ENCODE assay signal across 12 mouse cellular contexts in the genomic region with DNA sequence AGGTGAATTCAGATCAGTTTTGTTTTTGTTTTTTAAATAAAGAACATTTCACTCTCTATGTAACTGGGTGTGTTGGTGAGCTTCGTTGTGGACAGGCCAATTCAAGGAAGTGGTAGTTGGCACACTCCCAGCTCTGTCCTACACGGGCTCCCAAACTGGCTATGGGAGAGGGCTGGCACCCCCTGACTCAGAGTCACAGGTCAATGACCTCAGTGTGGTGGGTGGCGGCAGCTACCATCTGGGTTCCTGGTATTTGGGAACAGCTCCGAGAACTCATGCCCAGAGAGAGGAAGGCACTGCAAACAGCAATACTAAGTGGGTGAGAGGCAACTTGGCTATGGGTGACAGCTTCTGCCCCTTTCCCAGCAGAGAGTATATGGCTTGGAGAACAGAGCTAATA. TPM values are rescaled to one million over a fixed set of nuclear protein-coding genes. Genes with fewer than 3 reads are reported as not detected.
DNase-seq lines count a peak whose midpoint lies in the region; ATAC-seq and TF ChIP-seq lines count a peak whose summit lies in the region.
"Had no signal": no experiment of that assay in that cellular context is flagged by ENCODE, and none has a peak within 500 bp of the region (broad histone marks: within the 10 kb centered on the region; RNA-seq: fewer than 3 reads in every experiment).

No protein-coding gene starts in this region.

- no peaks in the 10 kb centered on the region for H3K36me3 ChIP-seq in kidney, adult 2 months (ENCODE audit: control insufficient read depth, insufficient read depth, low read length)
- H3K36me3 ChIP-seq in kidney, embryonic 14.5 days (ENCODE audit: control insufficient read depth, insufficient read depth, low read length), result no peaks in the 10 kb centered on the region
- H3K36me3 ChIP-seq in stomach, postnatal 0 days (ENCODE audit: control insufficient read depth, insufficient read depth, low read length), result no peaks in the 10 kb centered on the region
- H3K36me3 ChIP-seq: embryonic facial prominence, embryonic 12.5 days had no signal

- no peak for TF ChIP-seq POLR2A in kidney, adult 2 months (IDR thresholded peaks at IDR 0.05; ENCODE audit: low read depth, low read length)

- no peak for TF ChIP-seq EP300 in stomach, postnatal 0 days (optimal IDR thresholded peaks at IDR 0.05)

- no peaks in the 10 kb centered on the region for H3K27me3 ChIP-seq in kidney, adult 2 months (replicated peaks; ENCODE audit: control insufficient read depth, insufficient read depth, low read length)
- no peaks in the 10 kb centered on the region for H3K27me3 ChIP-seq in kidney, embryonic 14.5 days (ENCODE audit: control insufficient read depth, insufficient read depth, low read length)
- H3K27me3 ChIP-seq in stomach, postnatal 0 days (ENCODE audit: control insufficient read depth, insufficient read depth, low read length), result no peaks in the 10 kb centered on the region
- H3K27me3 ChIP-seq: embryonic facial prominence, embryonic 12.5 days had no signal

- no peak overlapping the region for H3K9ac ChIP-seq in kidney, embryonic 14.5 days (ENCODE audit: low read depth, low read length)
- no peak overlapping the region for H3K9ac ChIP-seq in stomach, postnatal 0 days (ENCODE audit: low read length)
- H3K9ac ChIP-seq: embryonic facial prominence, embryonic 12.5 days had no signal

- no peak for ATAC-seq in kidney, embryonic 14.5 days (ENCODE audit: low FRiP score, low TSS enrichment)
- peak; percentile 74 for ATAC-seq in stomach, postnatal 0 days (ENCODE audit: low FRiP score, low TSS enrichment)

- H3K4me3 ChIP-seq in kidney, adult 2 months (ENCODE audit: insufficient read depth, low read depth, low read length), result no peak overlapping the region
- no peak overlapping the region for H3K4me3 ChIP-seq in kidney, embryonic 14.5 days (ENCODE audit: low read length)
- no peak overlapping the region for H3K4me3 ChIP-seq in stomach, postnatal 0 days (ENCODE audit: low read depth, low read length)
- H3K4me3 ChIP-seq: embryonic facial prominence, embryonic 12.5 days had no signal

- no peak overlapping the region for H3K27ac ChIP-seq in kidney, adult 2 months (ENCODE audit: insufficient read depth, low read depth, low read length)
- no peak overlapping the region for H3K27ac ChIP-seq in kidney, embryonic 14.5 days (ENCODE audit: low read depth, low read length)
- no peak overlapping the region for H3K27ac ChIP-seq in stomach, postnatal 0 days (replicated peaks)
- H3K27ac ChIP-seq: embryonic facial prominence, embryonic 12.5 days had no signal

- TF ChIP-seq CTCF in kidney, adult 2 months (conservative IDR thresholded peaks at IDR 0.05; ENCODE audit: insufficient read depth, insufficient read length, low read depth, low read length), result no peak
- TF ChIP-seq CTCF in stomach, postnatal 0 days (IDR thresholded peaks at IDR 0.05; ENCODE audit: low read depth), result no peak

- no peaks in the 10 kb centered on the region for H3K4me1 ChIP-seq in kidney, adult 2 months (ENCODE audit: control insufficient read depth, insufficient read depth, low read length)
- no peaks in the 10 kb centered on the region for H3K4me1 ChIP-seq in kidney, embryonic 14.5 days (ENCODE audit: control insufficient read depth, insufficient read depth, low read length)
- H3K4me1 ChIP-seq in stomach, postnatal 0 days (replicated peaks; ENCODE audit: control insufficient read depth, insufficient read depth), result no peaks in the 10 kb centered on the region

- no peaks in the 10 kb centered on the region for H3K9me3 ChIP-seq in kidney, embryonic 14.5 days (ENCODE audit: control insufficient read depth, low read length)
- no peaks in the 10 kb centered on the region for H3K9me3 ChIP-seq in stomach, postnatal 0 days (ENCODE audit: control insufficient read depth, low read length)
- H3K9me3 ChIP-seq: embryonic facial prominence, embryonic 12.5 days had no signal

- 33% methylated on average over 4 of the region's 4 CpGs for WGBS in kidney, adult 2 months
- 61% methylated on average over 4 of the region's 4 CpGs for WGBS in kidney, embryonic 14.5 days
- WGBS in stomach, postnatal 0 days, result 52% methylated on average over 4 of the region's 4 CpGs

- H3K4me2 ChIP-seq in kidney, embryonic 14.5 days (replicated peaks; ENCODE audit: low read depth, low read length), result no peak overlapping the region
- H3K4me2 ChIP-seq in stomach, postnatal 0 days (replicated peaks; ENCODE audit: low read depth), result no peak overlapping the region
- H3K4me2 ChIP-seq: embryonic facial prominence, embryonic 12.5 days; midbrain, embryonic 11.5 days had no signal

- DNase-seq in kidney, adult 2 months, result peak; percentile 50
- DNase-seq in urinary bladder, postnatal 25 days (ENCODE audit: low spot score), result peak; percentile 18
- DNase-seq in urinary bladder, postnatal 4 days (ENCODE audit: low spot score in 2 of 2), result no peak
- peak; percentile 37 for DNase-seq in kidney, postnatal 10 days
- DNase-seq in stomach, postnatal 0 days (ENCODE audit: low spot score), result peak; percentile 49
- DNase-seq in embryo, embryonic 10 days (ENCODE audit: low spot score), result no peak
- DNase-seq in right cerebral cortex, postnatal 25 days, result no peak
- DNase-seq: retina, postnatal 1 day; thymus, adult 2 months had no signal

RNA-seq across cellular contexts. Expression of gene Abcg1, which starts 19.1 kb away (rescaled TPM):
- 7.6 and 8.2 TPM in 2 replicates for polyA plus RNA-seq in kidney, adult 2 months (2012; rRNA removed)
- 4.0 and 5.4 TPM in 2 replicates for polyA plus RNA-seq in kidney, embryonic 14.5 days (2014; fragmentation: Nextera tagmentation; extraction: Ambion mirVana)
- polyA plus RNA-seq in stomach, postnatal 0 days (2015; fragmentation: Nextera tagmentation; extraction: Ambion mirVana), result 11.1 and 13.2 TPM in 2 replicates

Comparison
In these comparisons a context has a peak if more than half of its experiments do, and no peak if none do; other contexts are left out.
1. DNase-seq: peak in kidney, adult 2 months (single experiment), urinary bladder, postnatal 25 days (single experiment), kidney, postnatal 10 days (single experiment) and stomach, postnatal 0 days (single experiment); none in urinary bladder, postnatal 4 days (0 of 2), embryo, embryonic 10 days (single experiment) and right cerebral cortex, postnatal 25 days (single experiment).